Comparison of ENCODE assay signal across 8 mouse cellular contexts in the genomic region with DNA sequence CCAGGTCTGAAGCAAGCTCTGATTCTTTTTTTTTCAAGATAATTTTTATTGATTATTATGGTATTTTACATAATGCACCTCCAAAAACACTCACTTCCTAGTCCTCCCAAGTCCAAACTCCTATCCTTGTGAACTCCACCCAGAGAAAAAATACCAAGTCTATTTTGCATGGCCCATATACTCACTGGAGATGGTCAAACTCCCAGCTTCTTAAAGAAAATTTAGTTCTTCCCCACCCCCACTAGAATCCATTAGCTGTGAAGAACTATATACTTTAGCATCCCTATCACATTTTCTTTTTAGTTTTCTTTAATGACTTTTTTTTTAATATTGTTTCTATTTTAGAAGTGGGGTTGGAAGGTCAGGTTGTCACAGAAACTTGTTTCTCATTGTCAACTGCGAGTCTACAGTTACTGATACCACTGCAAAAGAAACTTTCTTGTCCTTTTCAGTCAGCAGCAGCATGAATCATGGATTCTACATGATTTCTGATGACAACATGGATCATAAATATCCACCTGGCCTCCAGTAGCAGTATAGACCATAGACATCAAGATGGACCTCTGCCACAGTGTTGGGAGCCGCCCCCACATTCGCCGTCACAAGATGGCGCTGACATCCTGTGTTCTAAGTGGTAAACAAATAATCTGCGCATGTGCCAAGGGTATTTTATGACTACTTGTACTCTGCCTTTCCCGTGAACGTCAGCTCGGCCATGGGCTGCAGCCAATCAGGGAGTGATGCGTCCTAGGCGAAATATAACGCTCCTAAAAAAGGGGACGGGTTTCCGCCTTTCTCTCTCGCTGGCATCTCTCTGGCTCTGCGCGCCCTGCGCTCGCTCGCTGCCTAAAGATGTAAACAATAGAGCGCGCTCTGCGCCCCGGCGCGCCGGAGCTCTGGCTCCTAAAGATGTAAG.
DNase-seq lines count a peak whose midpoint lies in the region; ATAC-seq and TF ChIP-seq lines count a peak whose summit lies in the region.
"Not testable (repeated sequence)": the region's sequence is repeated elsewhere in the genome, so short reads cannot be mapped to it uniquely, and the experiment has no call there.

No protein-coding gene starts in this region.

- WGBS in embryonic facial prominence, embryonic 10.5 days = 45% methylated on average over 24 of the region's 27 CpGs
- 53% methylated on average over 22 of the region's 27 CpGs for WGBS in forebrain, embryonic 15.5 days
- WGBS in heart, embryonic 16.5 days = 34% methylated on average over 15 of the region's 27 CpGs
- WGBS in intestine, embryonic 14.5 days = 34% methylated on average over 15 of the region's 27 CpGs
- whole genome bisulfite sequencing in lung, embryonic 15.5 days = 43% methylated on average over 15 of the region's 27 CpGs
- 53% methylated on average over 17 of the region's 27 CpGs for WGBS in midbrain, postnatal 0 days
- WGBS in stomach, embryonic 15.5 days = 45% methylated on average over 22 of the region's 27 CpGs

- ATAC-seq in forebrain, embryonic 15.5 days (replicated peaks) = peak; percentile 77
- not testable (repeated sequence) for ATAC-seq in heart, embryonic 16.5 days (replicated peaks; ENCODE audit: extremely low read depth, insufficient read depth, low FRiP score); intestine, embryonic 14.5 days (replicated peaks; ENCODE audit: low FRiP score, low TSS enrichment, low read depth); lung, embryonic 15.5 days (ENCODE audit: borderline replicate concordance, extremely low read depth, low FRiP score, low TSS enrichment); stomach, embryonic 15.5 days (ENCODE audit: insufficient read depth, low FRiP score, low read depth)
- peak; percentile 78 for ATAC-seq in midbrain, postnatal 0 days (ENCODE audit: low FRiP score)

- H3K9ac ChIP-seq in forebrain, embryonic 15.5 days (replicated peaks); heart, embryonic 16.5 days (ENCODE audit: low read length); intestine, embryonic 14.5 days (ENCODE audit: low read length); lung, embryonic 15.5 days; midbrain, postnatal 0 days (replicated peaks; ENCODE audit: low read length, poor library complexity, severe bottlenecking); stomach, embryonic 15.5 days: not testable (repeated sequence)

- H3K4me1 ChIP-seq in embryonic facial prominence, embryonic 10.5 days; forebrain, embryonic 15.5 days; heart, embryonic 16.5 days (ENCODE audit: control insufficient read depth, insufficient read depth, low read length); intestine, embryonic 14.5 days (replicated peaks; ENCODE audit: control insufficient read depth, insufficient read depth, low read length); lung, embryonic 15.5 days; midbrain, postnatal 0 days (ENCODE audit: insufficient read depth, low read length); stomach, embryonic 15.5 days: not testable (repeated sequence)

- not testable (repeated sequence) for H3K36me3 ChIP-seq in embryonic facial prominence, embryonic 10.5 days (replicated peaks); forebrain, embryonic 15.5 days; heart, embryonic 16.5 days (ENCODE audit: control insufficient read depth, insufficient read depth); intestine, embryonic 14.5 days (ENCODE audit: control insufficient read depth, insufficient read depth, low read length); lung, embryonic 15.5 days; midbrain, postnatal 0 days (ENCODE audit: insufficient read depth, low read length); stomach, embryonic 15.5 days

- H3K4me2 ChIP-seq in forebrain, embryonic 15.5 days (replicated peaks) = peak overlapping the region; percentile 35; the same call in 1 of the 2 replicates
- H3K4me2 ChIP-seq in heart, embryonic 16.5 days (ENCODE audit: low read depth, low read length) = peak overlapping the region; percentile 34; the same call in 1 of the 2 replicates
- H3K4me2 ChIP-seq in intestine, embryonic 14.5 days (ENCODE audit: low read length) = 0 out of 2 replicates have a peak overlapping the region, but pooled peaks have one; percentile 20
- H3K4me2 ChIP-seq in lung, embryonic 15.5 days = peak overlapping the region; percentile 18; the same call in 1 of the 2 replicates
- not testable (repeated sequence) for H3K4me2 ChIP-seq in midbrain, postnatal 0 days (ENCODE audit: low read depth, low read length, poor library complexity, severe bottlenecking); stomach, embryonic 15.5 days

- H3K27ac ChIP-seq in embryonic facial prominence, embryonic 10.5 days (replicated peaks); forebrain, embryonic 15.5 days (replicated peaks); heart, embryonic 16.5 days (ENCODE audit: low read length); intestine, embryonic 14.5 days (ENCODE audit: low read depth); lung, embryonic 15.5 days; midbrain, postnatal 0 days (ENCODE audit: low read depth, low read length); stomach, embryonic 15.5 days: not testable (repeated sequence)

- not testable (repeated sequence) for H3K9me3 ChIP-seq in embryonic facial prominence, embryonic 10.5 days; forebrain, embryonic 15.5 days; heart, embryonic 16.5 days (replicated peaks; ENCODE audit: control insufficient read depth, low read length); intestine, embryonic 14.5 days (ENCODE audit: control insufficient read depth, low read length); lung, embryonic 15.5 days; midbrain, postnatal 0 days (ENCODE audit: low read length); stomach, embryonic 15.5 days

- H3K27me3 ChIP-seq in embryonic facial prominence, embryonic 10.5 days (replicated peaks; ENCODE audit: low read depth, poor library complexity, severe bottlenecking); forebrain, embryonic 15.5 days; heart, embryonic 16.5 days (ENCODE audit: control insufficient read depth, insufficient read depth, low read length); intestine, embryonic 14.5 days (replicated peaks; ENCODE audit: control insufficient read depth, insufficient read depth, low read length); lung, embryonic 15.5 days; midbrain, postnatal 0 days (ENCODE audit: insufficient read depth, low read length); stomach, embryonic 15.5 days (replicated peaks): not testable (repeated sequence)

- DNase-seq in CD4-positive helper T cell, adult 2 months (ENCODE audit: low read depth, low spot score) = peak; percentile 45
- DNase-seq in embryonic facial prominence, embryonic 10.5 days (ENCODE audit: low spot score) = peak; percentile 20
- not testable (repeated sequence) for DNase-seq in intestine, embryonic 14.5 days (ENCODE audit: low spot score)
- peak; percentile 13 for DNase-seq in midbrain, postnatal 0 days (ENCODE audit: low spot score)

- H3K4me3 ChIP-seq in embryonic facial prominence, embryonic 10.5 days = peak overlapping the region; percentile 43
- peak overlapping the region; percentile 29 for H3K4me3 ChIP-seq in forebrain, embryonic 15.5 days
- H3K4me3 ChIP-seq in heart, embryonic 16.5 days (ENCODE audit: low read length) = peak overlapping the region; percentile 30
- 0 out of 2 replicates have a peak overlapping the region, but pooled peaks have one; percentile 4 for H3K4me3 ChIP-seq in intestine, embryonic 14.5 days (ENCODE audit: low read depth, low read length)
- 0 out of 2 replicates have a peak overlapping the region, but pooled peaks have one; percentile 10 for H3K4me3 ChIP-seq in lung, embryonic 15.5 days
- peak overlapping the region; percentile 27 for H3K4me3 ChIP-seq in midbrain, postnatal 0 days (ENCODE audit: low read depth, low read length)
- H3K4me3 ChIP-seq in stomach, embryonic 15.5 days (replicated peaks) = 0 out of 2 replicates have a peak overlapping the region, but pooled peaks have one; percentile 8

- TF ChIP-seq CTCF in midbrain, postnatal 0 days (IDR thresholded peaks at IDR 0.05) = not testable (repeated sequence)
